Mouse (Mus musculus) spleen, adult 2 months (tissue): Measurements from ENCODE around the gene Smchd1. TPM values are rescaled to one million over a fixed set of nuclear protein-coding genes. Genes with fewer than 3 reads are reported as not detected.
"Not testable (repeated sequence)": the region's sequence is repeated elsewhere in the genome, so short reads cannot be mapped to it uniquely, and the experiment has no call there.

Experiments
- DNase-seq, 2 experiments: peaks; one replicate each; pipeline versions ENCODE4 v3.0.0 to v3.0.0-alpha.2; 2012 to 2021; ENCODE audit warnings: low spot score in 2 of 2, low read depth in 1 of 2
- H3K27ac ChIP-seq: fragments of 200-500 bp; 2 replicates; pipeline ENCODE4 v1.5.1; 2012; ENCODE audit warnings: low read length, inconsistent platforms; ENCODE audit not compliant: insufficient read depth
- H3K27me3 ChIP-seq: fragments of 200-500 bp; 2 replicates; pipeline ENCODE4 v1.6.1; 2012; ENCODE audit warnings: mild to moderate bottlenecking, moderate library complexity, low read length, inconsistent platforms; ENCODE audit not compliant: control insufficient read depth, insufficient read depth
- H3K36me3 ChIP-seq: fragments of 200-500 bp; 2 replicates; pipeline ENCODE4 v1.6.1; 2012; ENCODE audit warnings: mild to moderate bottlenecking, low read length, inconsistent platforms; ENCODE audit not compliant: control insufficient read depth, insufficient read depth
- H3K4me1 ChIP-seq: fragments of 200-500 bp; 2 replicates; pipeline ENCODE4 v1.6.1; 2011; ENCODE audit warnings: inconsistent platforms; ENCODE audit not compliant: control insufficient read depth, insufficient read depth, insufficient read length
- H3K4me3 ChIP-seq: fragments of 200-500 bp; 2 replicates; pipeline ENCODE4 v1.5.1; 2011; ENCODE audit warnings: mild to moderate bottlenecking, inconsistent platforms; ENCODE audit not compliant: insufficient read depth, insufficient read length; ENCODE audit errors: extremely low read depth
- CTCF ChIP-seq: fragments of 200-500 bp; IDR thresholded peaks from 2 replicates; pipeline ENCODE4 v1.5.1; 2011; ENCODE audit warnings: mild to moderate bottlenecking, inconsistent platforms; ENCODE audit not compliant: insufficient read depth, insufficient read length, insufficient replicate concordance; ENCODE audit errors: extremely low read depth
- POLR2A ChIP-seq: fragments of 200-500 bp; IDR thresholded peaks from 2 replicates; pipeline ENCODE4 v1.6.1; 2011; ENCODE audit warnings: low read depth, low read length, inconsistent platforms
- WGBS: fragments of 180-500 bp; shearing (Covaris S2); methylation state at CpG from one replicate; pipeline ENCODE4 v1.1.7; 2018; 5-methylcytosine and 5-hydroxymethylcytosine counted together
- polyA plus RNA-seq: library from polyadenylated mRNA; depleted of rRNA; stranded (reverse); fragments of >200 nt; gene quantifications from 2 replicates; pipeline ENCODE4 v1.2.3, GENCODE M21; 2012

Gene Smchd1
- polyA plus RNA-seq, 1 experiment, result 14.3 TPM

- H3K27me3 ChIP-seq, result no peaks in the 10 kb centered on the region
- no peaks in the 10 kb centered on the region for H3K4me1 ChIP-seq
- no peak for DNase-seq
- no peak overlapping the region for H3K27ac ChIP-seq
- no peak overlapping the region for H3K4me3 ChIP-seq
- WGBS, result 94% methylated on average over 6 of the region's 6 CpGs
- TF ChIP-seq CTCF (no peak), POLR2A (no peak)
- H3K36me3 ChIP-seq, result no peaks in the 10 kb centered on the region
These were observed 136.5 kb downstream of the Smchd1 start for GRCm38 (mm10) chr17:71338627-71339026.

- 60% methylated on average over 9 of the region's 9 CpGs for WGBS
- H3K4me1 ChIP-seq, result no peaks in the 10 kb centered on the region
These were observed 137.6 kb downstream of the Smchd1 start for GRCm38 (mm10) chr17:71337546-71337945.

GRCm38 (mm10) chr17:71336421-71336820, 138.7 kb downstream of the Smchd1 start:
- no peaks in the 10 kb centered on the region for H3K36me3 ChIP-seq
- WGBS, result 86% methylated on average over 8 of the region's 8 CpGs
- H3K27ac ChIP-seq, result no peak overlapping the region
- H3K27me3 ChIP-seq, result no peaks in the 10 kb centered on the region
- DNase-seq, result no peak
- no peak overlapping the region for H3K4me3 ChIP-seq
- H3K4me1 ChIP-seq, result no peaks in the 10 kb centered on the region
- TF ChIP-seq CTCF (no peak), POLR2A (no peak)

More at GRCm38 (mm10) chr17:71337546-71337945, 137.6 kb downstream of the Smchd1 start:
- TF ChIP-seq POLR2A (no peak), CTCF (no peak)
- Histone ChIP-seq H3K27ac (no peak overlapping the region), H3K36me3 (no peaks in the 10 kb centered on the region), H3K27me3 (no peaks in the 10 kb centered on the region), H3K4me3 (no peak overlapping the region)
- DNase-seq, result no peak

GRCm38 (mm10) chr17:71332298-71332697, 142.8 kb downstream of the Smchd1 start:
- Histone ChIP-seq H3K36me3 (no peaks in the 10 kb centered on the region), H3K27me3 (no peaks in the 10 kb centered on the region), H3K4me3 (no peak overlapping the region), H3K4me1 (no peaks in the 10 kb centered on the region), H3K27ac (no peak overlapping the region)
- no peak for TF ChIP-seq CTCF
- no peak for TF ChIP-seq POLR2A
- no peak for DNase-seq
- 75% methylated on average over 15 of the region's 15 CpGs for WGBS

GRCm38 (mm10) chr17:71320731-71321130, 154.4 kb downstream of the Smchd1 start:
- WGBS, result 79% methylated on average over 8 of the region's 8 CpGs

GRCm38 (mm10) chr17:71319361-71319760, 155.8 kb downstream of the Smchd1 start:
- no peak for DNase-seq
- no peaks in the 10 kb centered on the region for H3K27me3 ChIP-seq
- no peak overlapping the region for H3K4me3 ChIP-seq
- H3K36me3 ChIP-seq, result no peaks in the 10 kb centered on the region
- no peak overlapping the region for H3K27ac ChIP-seq
- TF ChIP-seq POLR2A, result no peak
- no peak for TF ChIP-seq CTCF
- no peaks in the 10 kb centered on the region for H3K4me1 ChIP-seq
- 94% methylated on average over 3 of the region's 3 CpGs for WGBS

More at GRCm38 (mm10) chr17:71320731-71321130, 154.4 kb downstream of the Smchd1 start:
- H3K27me3 ChIP-seq, DNase-seq, H3K36me3 ChIP-seq, H3K4me3 ChIP-seq, H3K4me1 ChIP-seq, H3K27ac ChIP-seq: not testable (repeated sequence)

GRCm38 (mm10) chr17:71317571-71317970, 157.6 kb downstream of the Smchd1 start:
- no peak overlapping the region for H3K4me3 ChIP-seq
- TF ChIP-seq CTCF (no peak), POLR2A (no peak)
- no peaks in the 10 kb centered on the region for H3K4me1 ChIP-seq
- no peaks in the 10 kb centered on the region for H3K27me3 ChIP-seq
- no peak overlapping the region for H3K27ac ChIP-seq
- H3K36me3 ChIP-seq, result no peaks in the 10 kb centered on the region
- WGBS, result 92% methylated on average over 4 of the region's 4 CpGs
- no peak for DNase-seq

- Histone ChIP-seq H3K27me3 (peaks cover 13% of the 10 kb centered on the region), H3K27ac (no peak overlapping the region), H3K36me3 (no peaks in the 10 kb centered on the region), H3K4me3 (no peak overlapping the region), H3K4me1 (no peaks in the 10 kb centered on the region)
- WGBS, result 93% methylated on average over 4 of the region's 4 CpGs
- no peak for TF ChIP-seq CTCF
- no peak for TF ChIP-seq POLR2A
- DNase-seq, result no peak
These were observed 160.8 kb downstream of the Smchd1 start for GRCm38 (mm10) chr17:71314315-71314714.
